Mouse (Mus musculus): ENCODE measurements around the gene Lingo3.

DNA sequence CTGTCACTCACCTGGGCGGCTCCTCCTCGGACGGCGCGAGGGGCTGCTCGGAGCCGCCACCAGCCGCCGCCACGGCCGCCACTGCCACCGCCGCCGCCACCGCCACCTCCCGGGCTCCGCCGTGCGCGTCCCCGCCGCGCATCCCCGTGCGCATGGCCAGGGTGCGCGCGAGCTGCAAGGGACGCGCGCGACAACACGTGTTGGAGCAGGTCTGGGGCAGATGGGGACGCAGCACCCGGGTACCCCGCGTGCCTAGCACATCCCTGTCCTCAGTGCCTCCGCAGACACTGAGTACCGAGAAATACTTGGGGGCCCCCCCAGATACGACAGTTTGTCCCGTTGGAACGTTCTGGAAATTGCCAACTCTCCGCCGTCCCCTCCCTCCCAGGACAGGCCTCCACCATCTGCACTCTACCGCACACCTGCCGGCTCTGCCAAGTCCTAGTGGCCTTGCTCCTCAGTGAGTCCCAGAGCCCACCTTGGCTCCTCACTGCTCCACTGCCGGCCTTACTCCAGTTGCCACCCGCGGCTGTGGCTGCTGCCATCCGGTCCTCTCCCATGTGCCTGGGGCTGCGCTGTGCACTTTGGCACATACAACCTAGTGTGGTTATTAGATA lies at the start of gene Lingo3:
- TF ChIP-seq CTCF (IDR thresholded peaks at IDR 0.05; ENCODE audit: low read depth) (no peak), EP300 (optimal IDR thresholded peaks at IDR 0.05) (no peak)

Data from stomach, postnatal 0 days (tissue).